Mouse (Mus musculus): ENCODE results near the gene Gm14440. TPM values are rescaled to one million over a fixed set of nuclear protein-coding genes. Genes with fewer than 3 reads are reported as not detected.
"Not testable (repeated sequence)": the region's sequence is repeated elsewhere in the genome, so short reads cannot be mapped to it uniquely, and the experiment has no call there.

Gene Gm14440
- polyA plus RNA-seq (2012; fragmentation: generic; extraction: Trizol) = not detected

DNA sequence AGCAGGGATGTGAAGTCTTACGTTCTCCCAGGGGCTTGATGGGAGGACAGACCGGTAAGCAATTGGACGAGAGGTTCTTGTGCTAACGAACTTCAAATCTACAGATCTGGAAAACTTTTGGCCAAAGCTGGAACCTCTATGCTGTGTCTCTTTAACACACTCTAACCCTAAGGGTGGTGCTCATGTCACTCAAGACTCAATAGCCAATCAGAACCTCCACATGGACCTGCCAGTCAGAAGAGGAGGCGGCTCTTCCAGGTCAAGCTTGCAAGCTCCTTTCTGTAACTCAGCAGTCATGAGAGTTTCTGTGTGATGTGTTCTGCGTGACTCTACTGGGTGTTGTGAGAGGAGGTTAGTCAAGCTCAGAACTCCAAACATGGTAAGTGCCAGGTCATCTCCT, at the start of gene Gm14440:
Gm14440 (plus strand) TSS at position 301 of the 400 bp plus-strand sequence.
- H3ac ChIP-seq (ENCODE audit: control insufficient read depth, insufficient read length); H3K27me3 ChIP-seq (ENCODE audit: control insufficient read depth, insufficient read depth, insufficient read length); H3K36me3 ChIP-seq (ENCODE audit: control insufficient read depth, insufficient read depth); H3K4me3 ChIP-seq; H3K79me2 ChIP-seq (ENCODE audit: control insufficient read depth, insufficient read depth); H3K4me2 ChIP-seq (ENCODE audit: low read depth): not testable (repeated sequence)

Other genes with a start within 250 kb of the Gm14440 start
- 0.14 TPM for gene Gm14393, start 207.3 kb upstream of the Gm14440 start, polyA plus RNA-seq (2012; fragmentation: generic; extraction: Trizol)
- 2.7 TPM for gene Gm14399, start 133.1 kb upstream of the Gm14440 start, polyA plus RNA-seq (2012; fragmentation: generic; extraction: Trizol)
- gene Gm14443, start 99.3 kb upstream of the Gm14440 start, polyA plus RNA-seq (2012; fragmentation: generic; extraction: Trizol) = 0.12 TPM
- 5.9 TPM for gene Gm14391, start 68.2 kb upstream of the Gm14440 start, polyA plus RNA-seq (2012; fragmentation: generic; extraction: Trizol)
- gene Gm4631, start 63.1 kb downstream of the Gm14440 start, polyA plus RNA-seq (2012; fragmentation: generic; extraction: Trizol) = 2.4 TPM
- gene Zfp968, start 97.3 kb downstream of the Gm14440 start, polyA plus RNA-seq (2012; fragmentation: generic; extraction: Trizol) = 1.5 TPM
- 9.1 TPM for gene Gm4724, start 160.7 kb downstream of the Gm14440 start, polyA plus RNA-seq (2012; fragmentation: generic; extraction: Trizol)
- gene Zfp965, start 194.9 kb downstream of the Gm14440 start, polyA plus RNA-seq (2012; fragmentation: generic; extraction: Trizol) = 3.7 TPM

Data from myocyte (in vitro differentiated cells).